Mouse (Mus musculus) cortical plate, adult 2 months (tissue): Measurements from ENCODE around the gene Phospho1.

Source experiments
- CTCF ChIP-seq: fragments of 200-500 bp; IDR thresholded peaks from 2 replicates; pipeline ENCODE4 v1.5.1; 2011; ENCODE audit warnings: mild to moderate bottlenecking, control low read depth, low read length; ENCODE audit not compliant: insufficient read depth; ENCODE audit errors: extremely low read depth
- POLR2A ChIP-seq: fragments of 200-500 bp; IDR thresholded peaks from 2 replicates; pipeline ENCODE4 v1.6.1; 2011; ENCODE audit warnings: mild to moderate bottlenecking, low read length, control low read depth; ENCODE audit not compliant: insufficient read depth; ENCODE audit errors: extremely low read depth

DNA sequence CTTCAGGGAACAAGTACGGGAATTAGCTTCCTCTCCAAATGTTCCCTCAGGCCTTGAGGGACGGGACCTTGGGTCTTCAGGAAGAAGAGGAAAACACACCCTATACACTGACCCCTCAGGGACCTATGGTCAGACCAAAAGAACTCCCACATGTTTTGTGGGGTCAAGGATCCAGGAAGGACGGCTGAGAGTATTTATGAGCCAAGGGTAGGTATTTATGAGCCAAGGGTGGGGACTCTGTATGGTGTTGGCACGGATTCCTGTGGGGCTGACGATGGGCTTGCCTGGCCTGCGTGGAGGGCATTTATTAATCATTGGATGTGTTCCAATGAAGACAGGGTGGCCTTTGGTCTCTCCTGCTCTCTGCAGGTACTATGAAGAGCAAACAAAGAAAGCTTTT is 12.1 kb downstream of the Phospho1 start:
- TF ChIP-seq CTCF (no peak), POLR2A (no peak)
